Mouse (Mus musculus): ENCODE results near the gene Abca2. TPM values are rescaled to one million over a fixed set of nuclear protein-coding genes. Genes with fewer than 3 reads are reported as not detected.
A peak's percentile ranks its signal among the peaks of the same experiment; 100 is the strongest.

The Abca2 gene
- polyA plus RNA-seq, 1 experiment: 61.1 TPM

GRCm38 (mm10) chr2:25460551-25461309 is 32.2 kb downstream of the Abca2 start, which contains the start of gene Paxx:
Paxx (minus strand) TSS chr2:25461094.
- under 1% methylated on average over 48 of the region's 48 CpGs for WGBS
- Histone ChIP-seq H3K4me1 (ENCODE audit: control insufficient read depth, insufficient read depth, insufficient read length) (peaks cover 25% of the 10 kb centered on the region; the same call in 1 of the 2 replicates), H3K27me3 (ENCODE audit: control insufficient read depth, insufficient read depth, low read length) (no peaks in the 10 kb centered on the region), H3K4me3 (ENCODE audit: extremely low read depth, insufficient read depth, insufficient read length) (peak within 1 kb of the TSS; percentile 87), H3K36me3 (ENCODE audit: control insufficient read depth, insufficient read depth, low read length) (peaks cover 6% of the 10 kb centered on the region), H3K27ac (ENCODE audit: insufficient read depth, low read length) (peak within 1 kb of the TSS; percentile 95)
- peak; percentile 95 to 99 for DNase-seq (ENCODE audit: low read depth in 1 of 2, low spot score in 2 of 2)
- no peak for TF ChIP-seq CTCF (IDR thresholded peaks at IDR 0.05; ENCODE audit: extremely low read depth, insufficient read depth, insufficient read length, insufficient replicate concordance)
- peak; percentile 48 for TF ChIP-seq POLR2A (IDR thresholded peaks at IDR 0.05; ENCODE audit: low read depth, low read length)

DNA sequence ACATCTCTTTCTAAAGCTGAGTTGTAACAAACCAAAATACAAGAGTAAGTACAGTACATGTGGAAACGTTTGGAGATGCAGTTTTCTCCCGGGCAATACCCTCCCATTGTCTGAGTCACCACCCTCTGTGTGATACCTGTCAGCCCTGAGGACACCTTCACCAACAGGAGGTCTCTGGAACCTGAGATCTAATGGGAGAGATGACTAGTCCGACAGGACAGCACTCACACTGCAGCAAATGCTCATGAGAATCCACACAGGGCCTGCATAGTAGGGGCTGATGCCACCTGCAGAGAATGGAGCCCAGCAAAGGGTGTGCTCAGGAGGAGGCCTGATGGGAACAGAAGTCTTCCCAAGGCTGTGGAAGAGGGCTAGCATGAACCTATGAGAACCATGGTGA is 32.9 kb downstream of the Abca2 start:
- peaks cover 6% of the 10 kb centered on the region for H3K36me3 ChIP-seq (ENCODE audit: control insufficient read depth, insufficient read depth, low read length)
- H3K4me3 ChIP-seq (ENCODE audit: extremely low read depth, insufficient read depth, insufficient read length): peak overlapping the region; percentile 31; the same call in 1 of the 2 replicates
- peaks cover 31% of the 10 kb centered on the region; the same call in 1 of the 2 replicates for H3K4me1 ChIP-seq (ENCODE audit: control insufficient read depth, insufficient read depth, insufficient read length)
- H3K27me3 ChIP-seq (ENCODE audit: control insufficient read depth, insufficient read depth, low read length): no peaks in the 10 kb centered on the region
- 19% methylated on average over 3 of the region's 3 CpGs for WGBS
- no peak for TF ChIP-seq POLR2A (IDR thresholded peaks at IDR 0.05; ENCODE audit: low read depth, low read length)
- no peak for TF ChIP-seq CTCF (IDR thresholded peaks at IDR 0.05; ENCODE audit: extremely low read depth, insufficient read depth, insufficient read length, insufficient replicate concordance)
- DNase-seq (ENCODE audit: low read depth in 1 of 2, low spot score in 2 of 2): no peak
- peak overlapping the region; percentile 84 for H3K27ac ChIP-seq (ENCODE audit: insufficient read depth, low read length)

- WGBS: 89% methylated on average over 3 of the region's 3 CpGs
- Histone ChIP-seq H3K4me3 (ENCODE audit: extremely low read depth, insufficient read depth, insufficient read length) (no peak overlapping the region), H3K36me3 (ENCODE audit: control insufficient read depth, insufficient read depth, low read length) (peaks cover 3% of the 10 kb centered on the region), H3K27me3 (ENCODE audit: control insufficient read depth, insufficient read depth, low read length) (no peaks in the 10 kb centered on the region), H3K27ac (ENCODE audit: insufficient read depth, low read length) (no peak overlapping the region), H3K4me1 (ENCODE audit: control insufficient read depth, insufficient read depth, insufficient read length) (peaks cover 36% of the 10 kb centered on the region; the same call in 1 of the 2 replicates)
- DNase-seq (ENCODE audit: low read depth in 1 of 2, low spot score in 2 of 2): no peak
- no peak for TF ChIP-seq CTCF (IDR thresholded peaks at IDR 0.05; ENCODE audit: extremely low read depth, insufficient read depth, insufficient read length, insufficient replicate concordance)
- TF ChIP-seq POLR2A (IDR thresholded peaks at IDR 0.05; ENCODE audit: low read depth, low read length): no peak
These were observed 35.1 kb downstream of the Abca2 start for GRCm38 (mm10) chr2:25463630-25464029.

DNA sequence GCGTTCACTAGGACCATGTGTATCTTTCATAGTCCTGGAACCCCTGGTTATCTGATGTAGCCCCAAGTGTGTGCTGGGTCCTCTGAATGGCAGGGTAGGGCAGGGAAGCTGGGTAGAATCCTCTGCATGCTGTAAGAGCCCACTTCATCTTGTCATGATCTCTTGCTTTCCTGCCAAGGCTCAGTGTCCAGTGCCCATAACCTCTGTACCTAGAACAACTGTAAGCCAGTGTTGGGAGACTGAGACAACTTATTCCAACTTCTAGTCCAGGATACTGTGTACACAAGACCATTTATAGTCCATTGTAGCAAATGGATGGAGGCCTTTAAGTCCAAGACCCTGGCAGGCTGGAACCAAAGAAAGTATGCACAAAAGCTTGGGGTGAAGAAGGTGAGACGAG is 36.8 kb downstream of the Abca2 start:
- H3K4me1 ChIP-seq (ENCODE audit: control insufficient read depth, insufficient read depth, insufficient read length): peaks cover 33% of the 10 kb centered on the region; the same call in 1 of the 2 replicates
- H3K36me3 ChIP-seq (ENCODE audit: control insufficient read depth, insufficient read depth, low read length): no peaks in the 10 kb centered on the region
- H3K27ac ChIP-seq (ENCODE audit: insufficient read depth, low read length): peak overlapping the region; percentile 96
- H3K27me3 ChIP-seq (ENCODE audit: control insufficient read depth, insufficient read depth, low read length): no peaks in the 10 kb centered on the region
- peak overlapping the region; percentile 47; the same call in 1 of the 2 replicates for H3K4me3 ChIP-seq (ENCODE audit: extremely low read depth, insufficient read depth, insufficient read length)
- no peak for TF ChIP-seq CTCF (IDR thresholded peaks at IDR 0.05; ENCODE audit: extremely low read depth, insufficient read depth, insufficient read length, insufficient replicate concordance)
- DNase-seq (ENCODE audit: low read depth in 1 of 2, low spot score in 2 of 2): no peak
- 39% methylated on average over 2 of the region's 2 CpGs for WGBS

- Histone ChIP-seq H3K4me3 (ENCODE audit: extremely low read depth, insufficient read depth, insufficient read length) (peak overlapping the region; percentile 47), H3K27ac (ENCODE audit: insufficient read depth, low read length) (peak overlapping the region; percentile 96), H3K27me3 (ENCODE audit: control insufficient read depth, insufficient read depth, low read length) (no peaks in the 10 kb centered on the region), H3K4me1 (ENCODE audit: control insufficient read depth, insufficient read depth, insufficient read length) (peaks cover 33% of the 10 kb centered on the region; the same call in 1 of the 2 replicates), H3K36me3 (ENCODE audit: control insufficient read depth, insufficient read depth, low read length) (no peaks in the 10 kb centered on the region)
- peak; percentile 56 to 82 for DNase-seq (ENCODE audit: low read depth in 1 of 2, low spot score in 2 of 2)
- TF ChIP-seq CTCF (IDR thresholded peaks at IDR 0.05; ENCODE audit: extremely low read depth, insufficient read depth, insufficient read length, insufficient replicate concordance) (no peak), POLR2A (IDR thresholded peaks at IDR 0.05; ENCODE audit: low read depth, low read length) (peak; percentile 85)
- 12% methylated on average over 10 of the region's 10 CpGs for WGBS
These were observed 37.5 kb downstream of the Abca2 start for GRCm38 (mm10) chr2:25465816-25466635.

GRCm38 (mm10) chr2:25467606-25468303 is 39.3 kb downstream of the Abca2 start:
- H3K4me3 ChIP-seq (ENCODE audit: extremely low read depth, insufficient read depth, insufficient read length): no peak overlapping the region
- WGBS: 80% methylated on average over 14 of the region's 14 CpGs
- no peak for DNase-seq (ENCODE audit: low read depth in 1 of 2, low spot score in 2 of 2)
- H3K36me3 ChIP-seq (ENCODE audit: control insufficient read depth, insufficient read depth, low read length): no peaks in the 10 kb centered on the region
- no peaks in the 10 kb centered on the region for H3K27me3 ChIP-seq (ENCODE audit: control insufficient read depth, insufficient read depth, low read length)
- peaks cover 23% of the 10 kb centered on the region; the same call in 1 of the 2 replicates for H3K4me1 ChIP-seq (ENCODE audit: control insufficient read depth, insufficient read depth, insufficient read length)
- no peak overlapping the region for H3K27ac ChIP-seq (ENCODE audit: insufficient read depth, low read length)
- TF ChIP-seq POLR2A (IDR thresholded peaks at IDR 0.05; ENCODE audit: low read depth, low read length) (no peak), CTCF (IDR thresholded peaks at IDR 0.05; ENCODE audit: extremely low read depth, insufficient read depth, insufficient read length, insufficient replicate concordance) (no peak)

Data from spleen, adult 2 months (tissue).